ENCODE assay signal across 8 mouse cellular contexts in genomic region chr9:14613308-14614204, GRCm38 (mm10). TPM values are rescaled to one million over a fixed set of nuclear protein-coding genes. Genes with fewer than 3 reads are reported as not detected.
DNase-seq lines count a peak whose midpoint lies in the region; ATAC-seq and TF ChIP-seq lines count a peak whose summit lies in the region.

No protein-coding gene starts in this region.

- no peaks in the 10 kb centered on the region for H3K9me3 ChIP-seq in hindbrain, embryonic 16.5 days (ENCODE audit: control insufficient read depth, low read length)

- no peak for TF ChIP-seq CTCF in gastrocnemius, adult 2 months (IDR thresholded peaks at IDR 0.05)

- H3K9ac ChIP-seq in hindbrain, embryonic 16.5 days (ENCODE audit: low read depth, low read length), result peak overlapping the region; percentile 85

- peak overlapping the region; percentile 92 for H3K4me3 ChIP-seq in gastrocnemius, adult 2 months
- H3K4me3 ChIP-seq in hindbrain, embryonic 16.5 days (ENCODE audit: low read length), result peak overlapping the region; percentile 80

- WGBS in hindbrain, embryonic 16.5 days, result 9% methylated on average over 15 of the region's 15 CpGs

- ATAC-seq in hindbrain, embryonic 16.5 days, result no peak

- peaks cover 32% of the 10 kb centered on the region for H3K4me1 ChIP-seq in hindbrain, embryonic 16.5 days (ENCODE audit: control insufficient read depth, insufficient read depth, low read depth, low read length)

- intact Hi-C loops in gastrocnemius, adult 2 months (cut with DNase I), result no loop called here

- DNase-seq in gastrocnemius, adult 2 months, result peak; percentile 67
- DNase-seq in gastrocnemius, adult 8-10 months (ENCODE audit: low spot score in 2 of 2), result no peak
- DNase-seq in embryo, embryonic 11 days, result peak; percentile 42
- DNase-seq in lung, postnatal 36 days, result peak; percentile 35
- DNase-seq in frontal cortex, adult 2 months (ENCODE audit: extremely low spot score in 1 of 2, low spot score in 1 of 2), result no peak
- DNase-seq in ovary, postnatal 36 days (ENCODE audit: low spot score), result no peak
- no peak for DNase-seq in adrenal gland, adult 18-20 months (ENCODE audit: low spot score in 2 of 2)

- no peaks in the 10 kb centered on the region for H3K36me3 ChIP-seq in hindbrain, embryonic 16.5 days (ENCODE audit: control insufficient read depth, insufficient read depth, low read length)

- no peaks in the 10 kb centered on the region for H3K27me3 ChIP-seq in hindbrain, embryonic 16.5 days (replicated peaks; ENCODE audit: control insufficient read depth, insufficient read depth, low read length)

- H3K4me2 ChIP-seq in hindbrain, embryonic 16.5 days (ENCODE audit: low read length), result peak overlapping the region; percentile 91

- H3K27ac ChIP-seq in gastrocnemius, adult 2 months, result peak overlapping the region; percentile 98
- peak overlapping the region; percentile 72 for H3K27ac ChIP-seq in hindbrain, embryonic 16.5 days (ENCODE audit: low read depth, low read length)

RNA-seq across cellular contexts. Expression of gene Amotl1, which starts 31.3 kb away (rescaled TPM):
- total RNA-seq in gastrocnemius, adult 2 months (2021), result 100 to 1,000 TPM; 397 to 399 TPM
- total RNA-seq in gastrocnemius, adult 8-10 months (2022), result 100 to 1,000 TPM; 324 to 412 (median 352) TPM
- 6.6 and 8.3 TPM in 2 replicates for polyA plus RNA-seq in hindbrain, embryonic 16.5 days (2015; fragmentation: Nextera tagmentation; extraction: Ambion mirVana)
- 13.7 and 15.1 TPM in 2 replicates for polyA plus RNA-seq in frontal cortex, adult 2 months (2012; rRNA removed)
- total RNA-seq in adrenal gland, adult 18-20 months (2021), result 10 to 100 TPM; 30.3 to 45.1 TPM

Comparison
In these comparisons a context has a peak if more than half of its experiments do, and no peak if none do; other contexts are left out.
1. DNase-seq: peak in gastrocnemius, adult 2 months (single experiment), embryo, embryonic 11 days (single experiment) and lung, postnatal 36 days (single experiment); none in gastrocnemius, adult 8-10 months (0 of 2), frontal cortex, adult 2 months (0 of 2), ovary, postnatal 36 days (single experiment) and adrenal gland, adult 18-20 months (0 of 2).
2. RNA of gene Amotl1, which starts 31.3 kb away (total RNA-seq): 397 to 399 TPM in gastrocnemius, adult 2 months and 324 to 412 TPM in gastrocnemius, adult 8-10 months; 30.3 to 45.1 TPM in adrenal gland, adult 18-20 months; every median in the first group is over 4 times any median in the second.